Mouse (Mus musculus) forebrain, embryonic 13.5 days (tissue): ENCODE data around the gene Btnl1. TPM values are rescaled to one million over a fixed set of nuclear protein-coding genes. Genes with fewer than 3 reads are reported as not detected.

Source experiments
- ATAC-seq: fragments of 200-750 bp; cut with Nextera tagmentation; 2 replicates; pipeline ENCODE4 v1.8.0; 2017
- H3K27ac ChIP-seq: fragments of 300-500 bp; sonication (generic); 2 replicates; pipeline ENCODE4 v1.5.1; 2015; ENCODE audit warnings: inconsistent platforms, mild to moderate bottlenecking, moderate library complexity
- H3K27me3 ChIP-seq: fragments of 300-500 bp; sonication (generic); 2 replicates; pipeline ENCODE4 v1.6.1; 2015; ENCODE audit warnings: mild to moderate bottlenecking, inconsistent platforms
- H3K36me3 ChIP-seq: fragments of 300-500 bp; sonication (generic); 2 replicates; pipeline ENCODE4 v1.6.1; 2015; ENCODE audit warnings: mild to moderate bottlenecking, inconsistent platforms; ENCODE audit not compliant: poor library complexity, severe bottlenecking
- H3K4me1 ChIP-seq: fragments of 300-500 bp; sonication (generic); 2 replicates; pipeline ENCODE4 v1.6.1; 2015; ENCODE audit warnings: inconsistent platforms
- H3K4me2 ChIP-seq: fragments of 300-500 bp; sonication (generic); 2 replicates; pipeline ENCODE4 v1.6.1; 2015; ENCODE audit warnings: inconsistent platforms, mild to moderate bottlenecking, moderate library complexity
- H3K4me3 ChIP-seq: fragments of 300-500 bp; sonication (generic); 2 replicates; pipeline ENCODE4 v1.5.1; 2015; ENCODE audit warnings: mild to moderate bottlenecking, inconsistent platforms
- H3K9ac ChIP-seq: fragments of 300-500 bp; sonication (generic); 2 replicates; pipeline ENCODE4 v1.6.1; 2015; ENCODE audit warnings: mild to moderate bottlenecking, inconsistent platforms
- H3K9me3 ChIP-seq: fragments of 300-500 bp; sonication (generic); replicated peaks from 2 replicates; pipeline ENCODE4 v1.6.1; 2016; ENCODE audit warnings: inconsistent platforms
- WGBS: fragments of 180-500 bp; shearing (Covaris S2); methylation state at CpG from one replicate; pipeline ENCODE4 v1.1.7; 2015; 5-methylcytosine and 5-hydroxymethylcytosine counted together
- polyA plus RNA-seq: library from polyadenylated mRNA; unstranded; fragments of >200 nt; fragmentation: Nextera tagmentation; extraction: Ambion mirVana; gene quantifications from 2 replicates; pipeline ENCODE4 v1.2.1, GENCODE M21; 2015

The Btnl1 gene
- polyA plus RNA-seq, 1 experiment from 2014 or later: not detected

GRCm38 (mm10) chr17:34363676-34364310 lies 13.1 kb upstream of the Btnl1 start:
- Histone ChIP-seq H3K9ac (no peak overlapping the region), H3K4me1 (no peaks in the 10 kb centered on the region)

DNA sequence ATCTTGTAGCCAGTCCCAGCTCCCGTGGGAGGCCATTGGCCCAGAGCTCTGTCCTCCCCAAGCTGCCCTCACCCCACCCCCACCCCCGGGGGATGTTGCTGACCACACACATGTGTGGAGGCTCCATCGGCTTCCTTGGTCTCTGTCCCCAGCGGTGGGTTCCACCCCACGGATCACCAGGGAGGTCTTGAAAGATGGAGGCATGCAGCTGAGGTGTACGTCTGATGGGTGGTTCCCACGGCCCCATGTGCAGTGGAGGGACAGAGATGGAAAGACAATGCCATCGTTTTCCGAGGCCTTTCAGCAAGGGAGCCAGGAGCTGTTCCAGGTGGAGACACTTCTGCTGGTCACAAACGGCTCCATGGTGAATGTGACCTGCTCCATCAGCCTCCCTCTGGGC lies 11.9 kb upstream of the Btnl1 start:
- H3K27me3 ChIP-seq: no peaks in the 10 kb centered on the region
- H3K4me2 ChIP-seq: no peak overlapping the region
- H3K4me3 ChIP-seq: no peak overlapping the region
- H3K9ac ChIP-seq: no peak overlapping the region
- H3K9me3 ChIP-seq: no peaks in the 10 kb centered on the region
- H3K36me3 ChIP-seq: no peaks in the 10 kb centered on the region
- WGBS: 75% methylated on average over 10 of the region's 10 CpGs
- no peak for ATAC-seq
- no peaks in the 10 kb centered on the region for H3K4me1 ChIP-seq
- no peak overlapping the region for H3K27ac ChIP-seq

More at GRCm38 (mm10) chr17:34363676-34364310, 13.1 kb upstream of the Btnl1 start:
- H3K27me3 ChIP-seq: no peaks in the 10 kb centered on the region
- 85% methylated on average over 3 of the region's 3 CpGs for WGBS
- no peak overlapping the region for H3K4me2 ChIP-seq
- H3K36me3 ChIP-seq: no peaks in the 10 kb centered on the region
- H3K9me3 ChIP-seq: no peaks in the 10 kb centered on the region
- no peak overlapping the region for H3K4me3 ChIP-seq
- no peak for ATAC-seq
- no peak overlapping the region for H3K27ac ChIP-seq

GRCm38 (mm10) chr17:34370563-34370962 lies 6.4 kb upstream of the Btnl1 start:
- Histone ChIP-seq H3K4me1 (no peaks in the 10 kb centered on the region), H3K4me2 (no peak overlapping the region), H3K27ac (no peak overlapping the region), H3K9me3 (no peaks in the 10 kb centered on the region), H3K27me3 (no peaks in the 10 kb centered on the region), H3K4me3 (no peak overlapping the region), H3K36me3 (no peaks in the 10 kb centered on the region), H3K9ac (no peak overlapping the region)
- 85% methylated on average over 4 of the region's 4 CpGs for WGBS
- no peak for ATAC-seq

DNA sequence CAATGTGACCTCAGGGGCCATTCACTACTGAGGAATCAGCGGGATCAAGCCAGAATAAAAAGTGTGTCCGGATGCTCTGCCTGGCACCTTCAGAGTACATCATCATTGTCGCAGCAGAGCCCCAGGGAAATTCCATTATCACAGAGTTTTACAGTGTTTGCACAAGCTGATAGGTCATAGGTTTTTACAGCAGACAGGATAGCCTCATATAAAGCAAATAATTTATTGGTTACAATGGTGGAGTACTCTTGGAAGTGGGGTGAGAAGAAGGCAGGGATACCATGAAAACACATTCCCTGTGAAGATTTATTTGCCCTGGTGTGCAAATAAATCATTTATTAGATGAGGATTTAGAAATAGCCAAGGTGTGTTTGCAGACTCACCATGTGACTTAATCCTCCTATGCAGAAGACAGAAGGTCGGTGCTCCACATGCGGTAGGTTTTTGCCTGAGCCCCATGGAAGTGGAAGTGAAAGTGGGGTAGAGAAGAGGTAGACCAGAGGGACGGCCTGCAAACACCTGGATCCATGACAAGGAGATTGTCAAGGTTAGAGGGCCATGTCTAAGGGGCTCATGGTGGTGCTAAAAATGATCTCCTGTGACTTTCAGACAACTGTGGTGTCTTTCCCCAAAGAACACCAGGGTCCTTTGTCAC lies 3.8 kb upstream of the Btnl1 start:
- no peak overlapping the region for H3K4me2 ChIP-seq
- 0 out of 2 replicates have a peak, but pooled peaks cover 3% of the 10 kb centered on the region for H3K4me1 ChIP-seq
- no peak overlapping the region for H3K9ac ChIP-seq
- H3K9me3 ChIP-seq: no peaks in the 10 kb centered on the region
- no peak for ATAC-seq
- no peak overlapping the region for H3K4me3 ChIP-seq
- no peaks in the 10 kb centered on the region for H3K27me3 ChIP-seq
- no peaks in the 10 kb centered on the region for H3K36me3 ChIP-seq
- H3K27ac ChIP-seq: no peak overlapping the region
- 83% methylated on average over 6 of the region's 6 CpGs for WGBS

DNA sequence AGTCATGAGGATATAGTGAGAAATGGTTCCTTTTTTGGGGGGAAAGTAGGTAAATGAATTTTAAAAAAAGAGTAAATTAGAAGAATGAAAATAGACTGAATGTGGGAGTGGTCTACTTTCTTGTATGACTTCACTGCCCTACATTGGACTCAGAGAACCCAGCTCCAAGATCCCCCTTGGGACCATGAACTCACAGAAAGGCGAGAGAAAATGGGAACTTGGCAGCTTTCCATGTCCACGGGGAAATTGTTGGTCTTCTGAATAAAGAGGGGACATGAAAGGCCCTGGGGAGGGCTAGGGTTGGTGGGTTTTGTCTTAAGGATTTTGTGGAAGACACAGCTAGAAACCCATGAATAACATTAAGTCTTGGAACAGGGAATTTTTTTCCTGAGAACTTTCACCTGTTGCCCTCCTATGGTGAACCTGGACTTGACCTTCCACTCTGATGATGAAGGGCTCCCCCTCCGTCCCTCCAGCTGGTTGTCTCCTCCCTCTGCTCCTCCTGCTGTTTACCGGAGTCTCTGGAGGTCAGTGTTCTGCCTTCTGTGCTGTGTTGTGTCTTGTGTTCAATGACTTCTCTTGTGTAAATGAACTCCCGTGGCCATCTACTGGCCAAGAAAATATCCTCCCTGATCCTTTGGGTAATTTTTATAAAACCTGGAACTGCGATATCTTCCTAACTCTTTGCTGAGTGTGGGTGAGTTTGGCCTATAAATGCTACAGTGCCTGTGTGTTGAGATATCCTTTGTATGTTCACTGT lies 698 bp downstream of the Btnl1 start:
- Histone ChIP-seq H3K4me3 (no peak overlapping the region), H3K27ac (no peak overlapping the region), H3K4me1 (0 out of 2 replicates have a peak, but pooled peaks cover 3% of the 10 kb centered on the region), H3K9me3 (no peaks in the 10 kb centered on the region), H3K36me3 (no peaks in the 10 kb centered on the region), H3K9ac (no peak overlapping the region), H3K27me3 (no peaks in the 10 kb centered on the region; the same call in 1 of the 2 replicates), H3K4me2 (no peak overlapping the region)
- 61% methylated on average over 6 of the region's 6 CpGs for WGBS
- no peak for ATAC-seq

DNA sequence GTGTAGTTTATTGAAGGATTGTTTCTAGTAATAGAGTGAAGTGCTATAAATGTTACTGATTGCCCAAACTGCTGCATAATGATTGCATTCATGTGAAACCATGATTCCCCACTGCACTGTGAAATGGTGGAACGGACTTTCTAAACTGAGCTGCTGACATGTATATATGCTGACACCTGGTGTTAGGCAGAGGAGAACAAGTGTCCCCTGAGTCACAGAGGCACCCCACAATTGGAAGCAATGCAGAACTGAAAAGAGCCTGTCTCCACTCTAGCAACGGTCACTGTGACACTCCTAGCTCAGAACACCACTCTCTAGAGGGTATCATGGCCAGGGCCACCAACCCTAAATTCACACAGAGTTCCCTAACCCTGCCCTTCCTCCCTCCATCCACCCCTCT lies 1.8 kb downstream of the Btnl1 start:
- H3K4me3 ChIP-seq: no peak overlapping the region
- no peaks in the 10 kb centered on the region; the same call in 1 of the 2 replicates for H3K27me3 ChIP-seq
- H3K36me3 ChIP-seq: no peaks in the 10 kb centered on the region
- 80% methylated on average over 2 of the region's 2 CpGs for WGBS
- H3K9ac ChIP-seq: no peak overlapping the region
- no peaks in the 10 kb centered on the region for H3K9me3 ChIP-seq
- no peak overlapping the region for H3K4me2 ChIP-seq
- no peak overlapping the region for H3K27ac ChIP-seq
- ATAC-seq: no peak
- 0 out of 2 replicates have a peak, but pooled peaks cover 3% of the 10 kb centered on the region for H3K4me1 ChIP-seq

- H3K27ac ChIP-seq: no peak overlapping the region
- H3K36me3 ChIP-seq: no peaks in the 10 kb centered on the region
- H3K9me3 ChIP-seq: no peaks in the 10 kb centered on the region
- H3K9ac ChIP-seq: no peak overlapping the region
- H3K4me2 ChIP-seq: no peak overlapping the region
- WGBS: 83% methylated on average over 7 of the region's 7 CpGs
- no peaks in the 10 kb centered on the region; the same call in 1 of the 2 replicates for H3K27me3 ChIP-seq
- no peak for ATAC-seq
- no peak overlapping the region for H3K4me3 ChIP-seq
- 0 out of 2 replicates have a peak, but pooled peaks cover 3% of the 10 kb centered on the region for H3K4me1 ChIP-seq
Observed at GRCm38 (mm10) chr17:34379451-34379850, 2.5 kb downstream of the Btnl1 start.

- no peak overlapping the region for H3K4me3 ChIP-seq
- ATAC-seq: no peak
- no peak overlapping the region for H3K4me2 ChIP-seq
- no peaks in the 10 kb centered on the region for H3K36me3 ChIP-seq
- no peak overlapping the region for H3K9ac ChIP-seq
- 66% methylated on average over 11 of the region's 11 CpGs for WGBS
- no peaks in the 10 kb centered on the region; the same call in 1 of the 2 replicates for H3K27me3 ChIP-seq
- no peaks in the 10 kb centered on the region for H3K9me3 ChIP-seq
- no peak overlapping the region for H3K27ac ChIP-seq
- H3K4me1 ChIP-seq: 0 out of 2 replicates have a peak, but pooled peaks cover 3% of the 10 kb centered on the region
Observed at GRCm38 (mm10) chr17:34381876-34382275, 4.9 kb downstream of the Btnl1 start.

GRCm38 (mm10) chr17:34383212-34383611 lies 6.3 kb downstream of the Btnl1 start:
- Histone ChIP-seq H3K27ac (no peak overlapping the region), H3K4me1 (no peaks in the 10 kb centered on the region), H3K9me3 (no peaks in the 10 kb centered on the region), H3K9ac (no peak overlapping the region), H3K27me3 (no peaks in the 10 kb centered on the region; the same call in 1 of the 2 replicates), H3K4me2 (no peak overlapping the region), H3K4me3 (no peak overlapping the region), H3K36me3 (no peaks in the 10 kb centered on the region)
- WGBS: 72% methylated on average over 7 of the region's 7 CpGs
- no peak for ATAC-seq

DNA sequence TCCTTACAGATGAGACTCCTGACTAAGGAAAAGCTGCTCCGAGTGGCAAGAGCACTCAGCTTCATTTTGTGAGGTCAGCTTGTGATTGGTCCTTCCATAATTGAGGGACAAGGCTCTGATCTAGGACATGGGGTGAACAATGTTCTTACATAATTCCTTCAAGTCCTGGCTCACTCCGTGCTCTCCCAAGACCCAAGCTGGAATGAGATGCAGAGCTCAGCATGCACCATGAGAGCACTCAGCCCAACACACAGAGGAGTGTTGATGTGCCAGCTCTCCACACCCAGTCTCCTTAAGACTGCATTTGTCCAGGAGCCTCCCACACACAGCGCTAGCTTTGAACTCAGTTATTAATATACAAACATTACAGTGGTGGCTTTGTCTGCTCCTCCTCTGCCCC lies 7.8 kb downstream of the Btnl1 start:
- WGBS: 58% methylated on average over 3 of the region's 3 CpGs
- Histone ChIP-seq H3K4me2 (no peak overlapping the region), H3K9me3 (no peaks in the 10 kb centered on the region), H3K9ac (no peak overlapping the region), H3K4me3 (no peak overlapping the region), H3K4me1 (no peaks in the 10 kb centered on the region), H3K27me3 (no peaks in the 10 kb centered on the region), H3K36me3 (no peaks in the 10 kb centered on the region), H3K27ac (no peak overlapping the region)
- no peak for ATAC-seq

DNA sequence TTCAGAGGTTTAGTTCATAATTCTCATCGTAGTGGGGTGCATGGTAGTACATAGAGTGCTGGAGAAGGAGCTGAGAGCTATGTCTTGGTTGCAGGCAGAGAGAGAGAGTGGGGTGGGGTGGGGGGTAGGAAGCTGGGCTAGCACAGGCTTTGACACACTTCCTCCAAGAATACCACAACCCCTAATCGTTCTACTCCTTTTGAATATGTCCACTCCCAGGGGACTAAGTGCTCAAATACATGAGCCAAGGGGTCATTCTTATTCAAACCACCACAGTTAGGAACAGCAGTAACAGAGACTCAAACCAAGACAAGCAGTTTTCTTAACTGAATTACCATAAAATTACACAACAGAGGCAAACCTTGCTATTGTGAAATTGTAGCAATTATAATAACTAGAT lies 9.7 kb downstream of the Btnl1 start:
- no peak overlapping the region for H3K4me2 ChIP-seq
- ATAC-seq: no peak
- no peak overlapping the region for H3K4me3 ChIP-seq
- H3K27me3 ChIP-seq: peaks cover 3% of the 10 kb centered on the region; the same call in 1 of the 2 replicates
- H3K9ac ChIP-seq: no peak overlapping the region
- no peaks in the 10 kb centered on the region for H3K36me3 ChIP-seq
- H3K4me1 ChIP-seq: no peaks in the 10 kb centered on the region
- no peak overlapping the region for H3K27ac ChIP-seq
- no peaks in the 10 kb centered on the region for H3K9me3 ChIP-seq
- WGBS: 72% methylated on average over 2 of the region's 2 CpGs

GRCm38 (mm10) chr17:34388513-34388912 lies 11.6 kb downstream of the Btnl1 start:
- H3K9ac ChIP-seq: no peak overlapping the region
- no peak for ATAC-seq
- no peak overlapping the region for H3K4me3 ChIP-seq
- WGBS: 29% methylated on average over 4 of the region's 4 CpGs
- peaks cover 4% of the 10 kb centered on the region; the same call in 1 of the 2 replicates for H3K4me1 ChIP-seq
- no peaks in the 10 kb centered on the region for H3K9me3 ChIP-seq
- no peak overlapping the region for H3K27ac ChIP-seq
- no peaks in the 10 kb centered on the region for H3K36me3 ChIP-seq
- peaks cover 3% of the 10 kb centered on the region; the same call in 1 of the 2 replicates for H3K27me3 ChIP-seq
- H3K4me2 ChIP-seq: no peak overlapping the region
